Mouse (Mus musculus) neural tube, embryonic 10.5 days (tissue): ENCODE data around the gene Mindy2.
"Not testable (repeated sequence)": the region's sequence is repeated elsewhere in the genome, so short reads cannot be mapped to it uniquely, and the experiment has no call there.

Source experiments
- DNase-seq: peaks from one replicate; pipeline ENCODE4 v3.0.0-alpha.2; 2017; ENCODE audit warnings: low spot score; ENCODE audit errors: extremely low spot score

The Mindy2 gene

DNA sequence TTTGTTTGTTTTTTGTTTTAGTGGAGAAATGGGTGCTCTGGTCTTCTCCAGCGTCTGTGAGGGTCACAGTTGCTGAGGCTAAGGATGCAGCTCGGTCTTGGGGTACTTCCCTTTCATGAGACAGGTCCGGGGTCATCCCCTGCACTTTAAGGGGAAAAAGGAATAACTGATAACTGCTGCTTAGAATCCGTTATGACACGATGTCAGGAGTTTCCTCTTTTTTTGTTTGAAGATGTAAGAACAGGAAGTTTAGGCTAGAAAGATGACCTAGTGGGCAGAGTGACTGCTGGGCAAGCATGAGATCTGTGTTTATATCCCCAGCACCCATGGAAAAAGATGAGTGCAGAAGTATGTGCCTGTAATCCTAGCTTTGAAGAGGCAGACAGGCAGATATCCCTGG lies 71.8 kb downstream of the Mindy2 start:
- DNase-seq, result no peak

- no peak for DNase-seq
Measured at GRCm38 (mm10) chr9:70584641-70585040, 72.3 kb downstream of the Mindy2 start.

GRCm38 (mm10) chr9:70580956-70581355 lies 76.0 kb downstream of the Mindy2 start:
- no peak for DNase-seq

DNA sequence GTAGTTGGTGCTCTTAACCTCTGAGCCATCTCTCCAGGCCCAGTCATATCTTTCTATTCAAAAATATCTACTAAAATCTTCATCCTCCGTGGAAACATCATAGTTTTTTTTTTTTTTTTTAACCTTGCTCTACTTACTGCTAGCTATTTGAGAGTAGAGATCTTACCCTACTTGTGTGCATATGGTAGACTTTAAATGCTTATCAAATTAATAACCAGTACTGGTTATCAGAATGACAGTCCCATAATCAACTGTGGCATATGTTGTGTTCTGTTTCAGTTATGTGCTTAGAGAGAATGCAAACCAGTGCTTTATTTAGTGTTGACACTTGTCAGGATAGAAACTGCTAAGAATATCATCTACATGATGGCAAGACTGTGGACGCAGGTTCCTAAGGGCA lies 78.9 kb downstream of the Mindy2 start:
- DNase-seq, result no peak

DNA sequence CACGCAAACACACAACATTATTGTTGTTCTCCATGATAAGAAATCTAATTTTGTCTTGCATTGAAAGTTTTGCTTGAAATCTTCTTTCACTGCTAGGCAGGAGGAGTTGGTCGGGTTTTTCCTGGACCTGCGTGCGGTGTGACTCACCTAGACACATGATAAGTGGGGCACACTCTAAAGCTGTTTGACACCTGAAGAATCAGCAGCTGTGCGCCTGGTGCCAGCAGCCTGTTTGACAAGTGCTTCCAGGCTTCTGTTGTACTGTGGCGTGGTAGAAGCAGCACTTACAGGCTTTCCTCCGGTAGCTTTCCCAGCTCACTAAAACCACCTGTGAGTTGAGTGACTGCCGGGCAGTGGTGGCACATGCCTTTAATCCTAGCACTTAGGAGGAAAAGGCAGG lies 86.6 kb downstream of the Mindy2 start:
- no peak for DNase-seq

- DNase-seq, result no peak
Measured at GRCm38 (mm10) chr9:70567651-70568050, 89.3 kb downstream of the Mindy2 start.

DNA sequence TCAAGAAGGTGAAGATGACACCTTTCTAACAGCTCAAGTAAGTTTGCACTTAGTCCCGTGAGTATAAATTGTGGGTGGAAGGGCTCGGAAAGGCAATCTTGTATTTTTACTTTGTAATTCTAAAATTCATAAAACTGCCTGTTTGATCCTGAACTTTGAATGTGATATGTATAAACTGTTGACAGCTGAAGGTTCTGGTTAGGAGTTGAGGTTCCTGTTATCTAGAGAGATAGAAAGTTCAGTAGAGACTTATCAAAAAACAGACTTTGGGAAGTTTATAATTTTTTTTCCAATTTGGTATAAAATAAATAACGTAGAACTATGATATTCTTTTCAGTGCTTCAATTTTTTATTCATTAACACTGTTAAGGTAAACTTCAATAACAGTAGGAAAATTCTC lies 94.1 kb downstream of the Mindy2 start:
- DNase-seq, result no peak

GRCm38 (mm10) chr9:70556796-70557195 lies 100.2 kb downstream of the Mindy2 start:
- no peak for DNase-seq

DNA sequence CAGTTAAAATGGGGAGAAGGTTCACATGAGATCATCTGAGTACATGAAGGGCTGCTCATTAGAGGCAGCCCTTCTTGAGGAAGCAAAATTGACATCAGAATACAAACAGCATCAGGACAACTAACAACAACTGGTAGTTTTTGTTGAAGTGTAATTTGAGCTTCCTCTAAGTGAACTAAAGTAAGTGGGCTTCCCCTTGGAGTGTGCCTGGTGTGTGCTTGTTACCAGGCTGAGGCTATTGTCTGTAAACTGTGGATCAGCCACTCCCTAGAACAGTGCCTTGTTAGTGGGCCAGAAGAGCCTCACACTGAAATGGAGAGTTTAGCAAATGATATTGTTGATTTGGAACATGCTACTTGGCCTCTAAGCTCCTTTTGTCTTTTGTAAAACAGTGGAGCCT lies 101.5 kb downstream of the Mindy2 start:
- DNase-seq, result no peak

DNA sequence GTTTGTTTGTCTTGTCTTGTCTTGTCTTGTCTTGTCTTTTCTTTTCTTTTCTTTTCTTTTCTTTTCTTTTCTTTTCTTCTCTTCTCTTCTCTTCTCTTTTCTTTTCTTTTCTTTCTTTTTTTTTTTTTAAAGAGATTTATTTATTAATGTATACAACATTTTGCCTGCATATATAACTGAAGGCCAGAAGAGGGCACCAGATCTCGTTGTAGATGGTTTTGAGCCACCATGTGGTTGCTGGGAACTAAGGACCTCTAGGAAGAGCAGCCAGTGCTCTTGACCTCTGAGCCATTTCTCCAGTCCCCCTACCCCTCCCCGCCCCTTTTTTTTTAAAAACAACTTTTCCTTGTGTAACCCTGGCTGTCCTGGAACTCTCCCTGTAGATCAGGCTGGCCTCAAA lies 104.7 kb downstream of the Mindy2 start:
- DNase-seq, result not testable (repeated sequence)

DNA sequence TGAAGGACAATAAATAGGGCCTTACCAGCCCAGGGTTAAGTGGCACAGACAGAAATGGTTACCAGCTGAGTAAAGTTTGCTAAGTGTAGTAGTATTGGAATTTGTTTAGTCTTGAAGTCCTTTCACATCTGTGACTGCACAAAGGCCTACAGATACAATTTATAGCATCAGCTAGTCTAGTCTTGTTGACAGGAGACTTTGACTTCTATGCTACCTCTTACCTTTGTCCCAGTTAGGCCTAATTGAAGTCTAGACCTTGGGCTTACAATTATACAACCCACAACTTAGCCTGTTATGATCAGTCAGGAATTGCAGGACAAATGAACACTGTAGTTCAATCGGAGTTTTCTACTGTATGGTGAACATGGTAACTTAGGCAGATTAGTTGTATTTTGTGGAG lies 105.5 kb downstream of the Mindy2 start:
- no peak for DNase-seq
